Mouse (Mus musculus): ENCODE data around the gene Fga.

- TF ChIP-seq POLR2A (IDR thresholded peaks at IDR 0.05; ENCODE audit: borderline replicate concordance, insufficient read depth, low read length) (no peak), CTCF (IDR thresholded peaks at IDR 0.05; ENCODE audit: borderline replicate concordance, insufficient read depth, low read depth, low read length) (no peak)
Measured at GRCm38 (mm10) chr3:83067920-83068319, 42.0 kb downstream of the Fga start.

Data from cerebellum, adult 2 months (tissue).